Mouse (Mus musculus) CH12.LX (cell line): Measurements from ENCODE around the gene Pus3. TPM values are rescaled to one million over a fixed set of nuclear protein-coding genes. Genes with fewer than 3 reads are reported as not detected.
A peak's percentile ranks its signal among the peaks of the same experiment; 100 is the strongest.

Experiments used
- DNase-seq: peaks from one replicate; pipeline ENCODE4 v3.0.0-alpha.2; 2013; ENCODE audit errors: extremely low read depth
- H3K27ac ChIP-seq: 2 replicates; pipeline ENCODE4 v1.5.1; 2012; ENCODE audit warnings: low read depth, mild to moderate bottlenecking, control low read depth, moderate library complexity; ENCODE audit not compliant: insufficient read depth
- H3K27me3 ChIP-seq: replicated peaks from 2 replicates; pipeline ENCODE3; 2012; ENCODE audit warnings: inconsistent platforms
- H3K36me3 ChIP-seq, 2 experiments: replicated peaks in 1 of 2; 2 replicates each; pipeline versions ENCODE3 to v1.6.1; 2012; ENCODE audit warnings: inconsistent platforms in 1 of 2, low read length in 1 of 2, mild to moderate bottlenecking in 1 of 2, mixed read lengths in 1 of 2, moderate library complexity in 1 of 2; ENCODE audit not compliant: control insufficient read depth in 1 of 2, insufficient read depth in 1 of 2
- H3K4me1 ChIP-seq, 2 experiments: 2 replicates each; pipeline ENCODE4 v1.6.1; 2012; ENCODE audit warnings: inconsistent platforms in 1 of 2, moderate library complexity in 1 of 2; ENCODE audit not compliant: insufficient read depth in 2 of 2, control insufficient read depth in 1 of 2
- H3K4me2 ChIP-seq: 2 replicates; pipeline ENCODE4 v1.6.1; 2012; ENCODE audit warnings: low read depth, mild to moderate bottlenecking, control low read depth; ENCODE audit not compliant: poor library complexity, insufficient read depth, severe bottlenecking
- H3K4me3 ChIP-seq, 3 experiments: fragments of 150-350 bp in 1 of 3; sonication (generic) in 1 of 3; replicated peaks in 1 of 3; 2 replicates each; pipeline versions ENCODE3 to v1.5.1; 2011 to 2012; ENCODE audit warnings: low read depth in 2 of 3, low read length in 2 of 3, mild to moderate bottlenecking in 2 of 3, moderate library complexity in 2 of 3, control low read depth in 1 of 3, improper control_type of control experiment in 1 of 3, inconsistent platforms in 1 of 3, mixed read lengths in 1 of 3; ENCODE audit not compliant: poor library complexity in 1 of 3
- H3K79me2 ChIP-seq: replicated peaks from 2 replicates; pipeline ENCODE4 v1.6.1; 2012; ENCODE audit warnings: mild to moderate bottlenecking, moderate library complexity; ENCODE audit not compliant: control insufficient read depth, poor library complexity, insufficient read depth, severe bottlenecking; ENCODE audit errors: extremely low read depth
- H3K9ac ChIP-seq: 2 replicates; pipeline ENCODE4 v1.6.1; 2012; ENCODE audit warnings: low read depth, mild to moderate bottlenecking, control low read depth, moderate library complexity; ENCODE audit not compliant: insufficient read depth
- H3K9me3 ChIP-seq: replicated peaks from 2 replicates; pipeline ENCODE3; 2012; ENCODE audit warnings: low read length, inconsistent platforms, mixed read lengths
- E2F4 ChIP-seq: IDR thresholded peaks from 2 replicates; pipeline ENCODE4 v1.6.1; 2011; ENCODE audit warnings: low read depth, low read length, improper control_type of control experiment; ENCODE audit not compliant: insufficient replicate concordance
- ELF1 ChIP-seq: IDR thresholded peaks from 2 replicates; pipeline ENCODE4 v1.6.1; 2014; ENCODE audit warnings: low read depth, mild to moderate bottlenecking, inconsistent platforms, low read length, improper control_type of control experiment
- EP300 ChIP-seq: IDR thresholded peaks from 2 replicates; pipeline ENCODE4 v1.6.1; 2011; ENCODE audit warnings: low read length, improper control_type of control experiment
- ETS1 ChIP-seq: conservative IDR thresholded peaks from 2 replicates; pipeline ENCODE4 v1.6.1; 2012; ENCODE audit warnings: low read depth, mild to moderate bottlenecking, inconsistent platforms, low read length, improper control_type of control experiment, moderate library complexity
- HCFC1 ChIP-seq: IDR thresholded peaks from 2 replicates; pipeline ENCODE4 v1.6.1; 2012; ENCODE audit warnings: low read depth, mild to moderate bottlenecking, inconsistent platforms, low read length, improper control_type of control experiment
- KAT2A ChIP-seq: IDR thresholded peaks from 2 replicates; pipeline ENCODE4 v1.6.1; 2012; ENCODE audit warnings: low read length, improper control_type of control experiment, inconsistent platforms; ENCODE audit not compliant: insufficient replicate concordance
- MAFK ChIP-seq: IDR thresholded peaks from 2 replicates; pipeline ENCODE4 v1.6.1; 2011; ENCODE audit warnings: low read length, improper control_type of control experiment; ENCODE audit not compliant: insufficient replicate concordance
- MAX ChIP-seq: IDR thresholded peaks from 2 replicates; pipeline ENCODE4 v1.6.1; 2011; ENCODE audit warnings: low read length, improper control_type of control experiment
- MEF2A ChIP-seq: IDR thresholded peaks from 2 replicates; pipeline ENCODE4 v1.6.1; 2014; ENCODE audit warnings: low read depth, mild to moderate bottlenecking, inconsistent platforms, low read length, improper control_type of control experiment, borderline replicate concordance
- PAX5 ChIP-seq: IDR thresholded peaks from 2 replicates; pipeline ENCODE4 v1.6.1; 2012; ENCODE audit warnings: low read length, inconsistent platforms, mixed read lengths
- POLR2A ChIP-seq: IDR thresholded peaks from 2 replicates; pipeline ENCODE4 v1.6.1; 2011; ENCODE audit warnings: low read depth, mild to moderate bottlenecking, improper control_type of control experiment, low read length
- RCOR1 ChIP-seq: conservative IDR thresholded peaks from 2 replicates; pipeline ENCODE4 v1.6.1; 2012; ENCODE audit warnings: low read depth, mild to moderate bottlenecking, inconsistent platforms, low read length, improper control_type of control experiment
- SIN3A ChIP-seq: IDR thresholded peaks from 2 replicates; pipeline ENCODE4 v1.6.1; 2012; ENCODE audit warnings: low read length, improper control_type of control experiment, inconsistent platforms
- SMC3 ChIP-seq: IDR thresholded peaks from 2 replicates; pipeline ENCODE4 v1.6.1; 2011; ENCODE audit warnings: low read depth, low read length, improper control_type of control experiment
- TCF12 ChIP-seq: IDR thresholded peaks from 2 replicates; pipeline ENCODE4 v1.6.1; 2014; ENCODE audit warnings: low read depth, mild to moderate bottlenecking, inconsistent platforms, low read length, improper control_type of control experiment
- USF1 ChIP-seq: IDR thresholded peaks from 2 replicates; pipeline ENCODE4 v1.6.1; 2014; ENCODE audit warnings: low read depth, mild to moderate bottlenecking, inconsistent platforms, low read length, improper control_type of control experiment
- USF2 ChIP-seq: conservative IDR thresholded peaks from 2 replicates; pipeline ENCODE4 v1.6.1; 2011; ENCODE audit warnings: low read depth, low read length, improper control_type of control experiment
- ZKSCAN1 ChIP-seq: IDR thresholded peaks from 2 replicates; pipeline ENCODE4 v1.6.1; 2012; ENCODE audit warnings: low read depth, inconsistent platforms, low read length, improper control_type of control experiment, borderline replicate concordance
- ZNF384 ChIP-seq: IDR thresholded peaks from 2 replicates; pipeline ENCODE4 v1.6.1; 2012; ENCODE audit warnings: low read depth, low read length, improper control_type of control experiment, inconsistent platforms
- dilution Hi-C: fragments of 300-500 bp; cut with MboI; formaldehyde crosslinking; loops from 2 replicates; pipeline ENCODE4 v1.14.3; 2020; ENCODE audit warnings: low sequenced_read_pairs; ENCODE audit not compliant: extremely low pct_unique_long_range_greater_than_20kb, extremely low pct_ligation_motif_present
- in situ Hi-C: fragments of 300-500 bp; cut with MboI; formaldehyde crosslinking; loops from 3 replicates; pipeline ENCODE4 v1.14.3; 2019; ENCODE audit warnings: low sequenced_read_pairs, low pct_ligation_motif_present, low pct_unique_long_range_greater_than_20kb, mixed read lengths
- polyA plus RNA-seq: library from polyadenylated mRNA; unstranded; fragments of >175 nt; gene quantifications from 2 replicates; pipeline ENCODE4 v1.2.1, GENCODE M21; 2012; ENCODE audit warnings: low read depth; ENCODE audit not compliant: insufficient read length
- total RNA-seq, 2 experiments: library from RNA; depleted of rRNA; stranded (reverse); fragments of 300-350 nt in 1 of 2; fragments of >200 nt in 1 of 2; gene quantifications; 2 replicates each; pipeline ENCODE4 v1.2.3; 2012 to 2014

Gene Pus3
- total and polyA plus RNA-seq, 3 experiments, result 18.0 to 40.8 (median 21.8) TPM

GRCm38 (mm10) chr9:35520631-35521348, 37.6 kb upstream of the Pus3 start:
- dilution Hi-C loops, result no loop called here

GRCm38 (mm10) chr9:35522241-35522640, 36.2 kb upstream of the Pus3 start:
- in situ Hi-C loops, result no loop called here
- no peaks in the 10 kb centered on the region for H3K79me2 ChIP-seq
- H3K9ac ChIP-seq, result no peak overlapping the region
- no peaks in the 10 kb centered on the region for H3K36me3 ChIP-seq
- no peaks in the 10 kb centered on the region for H3K9me3 ChIP-seq
- H3K27ac ChIP-seq, result no peak overlapping the region
- no peak overlapping the region for H3K4me2 ChIP-seq
- no peak for DNase-seq
- TF ChIP-seq RCOR1 (no peak), MAX (no peak), ZKSCAN1 (no peak), ZNF384 (no peak), E2F4 (no peak), MEF2A (no peak), ETS1 (no peak), USF1 (no peak), SMC3 (no peak), TCF12 (no peak), ELF1 (no peak), KAT2A (no peak), MAFK (no peak), SIN3A (no peak)
- peaks cover 0 to 3% of the 10 kb centered on the region in 2 experiments; a peak in 1 of 4 replicates for H3K4me1 ChIP-seq
- no peaks in the 10 kb centered on the region for H3K27me3 ChIP-seq
- dilution Hi-C loops, result no loop called here
- no peak overlapping the region for H3K4me3 ChIP-seq

More at GRCm38 (mm10) chr9:35520631-35521348, 37.6 kb upstream of the Pus3 start:
- no peaks in the 10 kb centered on the region for H3K36me3 ChIP-seq
- H3K27me3 ChIP-seq, result no peaks in the 10 kb centered on the region
- in situ Hi-C loops, result no loop called here
- peaks cover 0 to 3% of the 10 kb centered on the region in 2 experiments; a peak in 1 of 4 replicates for H3K4me1 ChIP-seq
- H3K79me2 ChIP-seq, result no peaks in the 10 kb centered on the region
- no peak overlapping the region for H3K4me3 ChIP-seq
- TF ChIP-seq ELF1 (no peak), HCFC1 (no peak), EP300 (no peak), PAX5 (no peak), ETS1 (no peak), POLR2A (no peak), USF2 (no peak), MAFK (peak; percentile 9; the same call in 1 of the 2 replicates)
- TF ChIP-seq, all 38 proteins: peak for 1
- H3K4me2 ChIP-seq, result no peak overlapping the region
- DNase-seq, result no peak
- H3K9ac ChIP-seq, result no peak overlapping the region
- H3K9me3 ChIP-seq, result no peaks in the 10 kb centered on the region
- H3K27ac ChIP-seq, result no peak overlapping the region
